Mouse (Mus musculus) splenic B cell, adult 2 months (primary cell): ENCODE data around the gene N4bp3.

Experiments
- DNase-seq: peaks from one replicate; pipeline ENCODE4 v3.0.0-alpha.2; 2011; ENCODE audit warnings: low read depth, low spot score
- H3K27me3 ChIP-seq: 2 replicates; pipeline ENCODE4 v1.6.1; 2012; ENCODE audit warnings: mild to moderate bottlenecking, low read length, moderate library complexity, mixed read lengths; ENCODE audit not compliant: control insufficient read depth, poor library complexity, insufficient read depth, severe bottlenecking
- H3K36me3 ChIP-seq: 2 replicates; pipeline ENCODE4 v1.6.1; 2012; ENCODE audit warnings: mild to moderate bottlenecking, low read length, moderate library complexity, mixed read lengths; ENCODE audit not compliant: control insufficient read depth, poor library complexity, insufficient read depth, severe bottlenecking

The N4bp3 gene

DNA sequence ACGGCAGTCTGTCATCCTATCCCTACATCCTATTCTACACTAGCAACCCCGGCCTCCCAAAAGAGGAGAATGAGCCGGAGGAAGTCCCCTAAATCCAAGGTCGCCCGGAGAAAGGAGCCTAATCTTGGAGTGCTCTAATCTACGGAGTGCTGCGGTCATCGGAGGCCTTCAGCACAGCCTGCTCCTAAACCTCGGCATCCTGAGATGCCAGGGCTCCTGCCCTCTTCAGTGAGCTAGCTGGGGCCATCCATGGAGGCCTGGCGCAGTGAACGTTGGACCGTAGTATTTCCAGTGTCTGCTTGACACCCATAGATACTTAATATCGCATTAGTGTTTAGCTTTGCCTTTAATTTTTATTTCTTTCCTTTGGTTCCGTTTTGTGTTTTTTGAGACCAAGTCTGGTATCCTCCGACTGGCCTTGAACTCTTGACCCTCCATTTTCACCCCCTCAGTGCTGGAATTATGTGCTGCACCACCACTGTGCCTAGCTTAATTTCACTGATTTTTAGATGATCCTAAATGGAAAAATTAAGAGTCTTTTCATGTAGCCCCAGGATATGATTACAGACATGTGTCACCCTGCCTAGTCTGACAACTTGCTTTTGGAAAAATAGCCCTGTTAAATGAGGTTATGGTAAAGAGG, 43.4 kb downstream of the N4bp3 start:
- Histone ChIP-seq H3K27me3 (no peaks in the 10 kb centered on the region), H3K36me3 (peaks cover 13% of the 10 kb centered on the region; the same call in 1 of the 2 replicates)
- no peak for DNase-seq

DNA sequence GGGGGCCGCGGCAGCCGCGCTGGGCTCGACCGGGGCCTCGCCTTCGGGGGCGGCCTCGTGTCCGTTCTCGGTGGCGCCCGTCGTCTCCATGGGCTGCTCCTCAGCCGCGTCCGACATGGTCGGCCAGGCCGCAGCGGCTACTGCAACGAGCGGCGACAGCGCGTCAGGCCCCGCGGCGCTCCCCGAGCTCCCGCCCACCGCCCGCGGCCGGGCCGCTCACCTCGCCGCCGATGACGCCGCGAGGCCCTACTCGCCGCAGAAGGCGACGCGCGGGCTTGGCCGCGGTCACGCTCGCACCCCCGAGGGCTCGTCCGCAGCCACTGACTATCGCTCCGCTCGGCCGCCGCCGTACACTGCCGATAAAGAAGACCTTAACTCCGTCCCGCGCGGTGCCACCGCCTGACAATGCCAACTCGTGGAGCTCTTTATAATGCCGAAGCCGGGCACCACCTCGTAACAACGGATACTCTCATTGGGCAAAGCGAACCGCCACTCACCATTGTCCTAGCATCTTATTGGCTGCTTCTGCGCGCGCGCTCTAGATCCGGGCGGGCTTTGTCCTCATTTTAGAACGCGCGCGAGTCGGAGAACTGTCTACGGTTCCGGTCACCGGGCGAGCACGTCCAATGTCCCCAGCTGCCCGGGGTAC, 44.1 kb downstream of the N4bp3 start, which contains the start of gene Hnrnpab:
TSS of gene Hnrnpab (minus strand) at position 401 of the 649 bp plus-strand sequence.
- peaks cover 17% of the 10 kb centered on the region; the same call in 1 of the 2 replicates for H3K36me3 ChIP-seq
- DNase-seq = peak; percentile 98
- no peaks in the 10 kb centered on the region for H3K27me3 ChIP-seq

DNA sequence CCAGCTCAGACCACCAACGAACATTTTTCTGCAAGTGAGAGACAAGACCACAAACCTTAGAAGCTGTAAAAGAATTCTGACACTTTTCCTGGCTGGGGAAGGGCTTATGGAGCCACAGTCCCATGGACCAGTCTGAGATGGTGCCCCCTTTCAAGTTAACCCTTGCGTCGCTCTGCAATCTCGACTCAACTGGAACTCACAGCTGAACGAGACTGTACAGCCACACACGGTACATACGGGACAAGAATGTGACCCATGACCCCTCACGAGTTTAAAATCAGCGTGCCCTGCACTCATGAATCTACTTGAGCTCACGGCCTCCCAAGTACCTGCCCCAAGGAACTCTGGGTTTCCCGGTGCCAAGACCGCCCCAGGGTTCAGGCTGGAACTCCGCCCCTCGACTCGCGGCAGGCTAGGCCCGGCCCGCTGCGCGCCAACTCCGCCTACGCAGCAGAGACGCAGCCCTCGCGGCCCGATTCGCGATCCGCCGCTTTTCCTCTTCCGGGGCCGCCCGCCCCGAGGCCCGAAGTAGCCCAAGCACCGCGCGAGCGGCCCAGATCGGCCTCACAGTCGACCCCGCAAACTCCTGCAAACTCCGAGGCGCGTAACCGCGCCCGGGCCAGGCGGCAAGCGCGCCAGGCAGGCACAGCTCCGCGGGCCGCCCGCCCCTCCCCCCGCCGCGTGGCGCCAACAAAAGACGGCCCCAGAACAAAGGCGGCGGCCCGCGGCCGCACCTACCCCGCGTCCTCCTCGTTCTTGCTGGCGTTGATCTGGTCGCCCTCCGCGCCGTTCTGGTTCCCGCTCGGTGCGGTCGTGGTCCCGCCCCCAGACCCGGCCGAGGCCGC, 44.8 kb downstream of the N4bp3 start:
- Histone ChIP-seq H3K27me3 (no peaks in the 10 kb centered on the region), H3K36me3 (peaks cover 21% of the 10 kb centered on the region; the same call in 1 of the 2 replicates)
- peak; percentile 87 for DNase-seq

DNA sequence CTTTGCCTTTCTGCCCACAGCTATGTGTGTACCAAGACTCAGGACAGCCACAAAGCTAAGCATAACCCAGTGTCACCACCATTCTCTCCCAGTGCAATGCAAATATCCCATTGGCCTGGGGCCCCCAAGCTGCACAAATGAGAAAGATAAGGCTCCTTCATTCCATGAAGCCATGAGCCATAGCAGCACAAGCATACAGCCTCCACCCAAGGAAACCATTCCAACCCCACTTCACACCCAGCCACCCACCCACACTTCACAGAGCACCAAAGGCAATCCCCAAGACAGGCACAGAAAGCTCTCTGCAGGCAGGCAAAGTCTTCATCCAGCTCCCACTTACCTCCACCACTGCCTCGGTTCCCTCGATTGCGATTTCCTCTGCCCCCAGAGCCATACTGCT, 48.4 kb downstream of the N4bp3 start:
- no peak for DNase-seq
- Histone ChIP-seq H3K27me3 (no peaks in the 10 kb centered on the region), H3K36me3 (peaks cover 32% of the 10 kb centered on the region)

DNA sequence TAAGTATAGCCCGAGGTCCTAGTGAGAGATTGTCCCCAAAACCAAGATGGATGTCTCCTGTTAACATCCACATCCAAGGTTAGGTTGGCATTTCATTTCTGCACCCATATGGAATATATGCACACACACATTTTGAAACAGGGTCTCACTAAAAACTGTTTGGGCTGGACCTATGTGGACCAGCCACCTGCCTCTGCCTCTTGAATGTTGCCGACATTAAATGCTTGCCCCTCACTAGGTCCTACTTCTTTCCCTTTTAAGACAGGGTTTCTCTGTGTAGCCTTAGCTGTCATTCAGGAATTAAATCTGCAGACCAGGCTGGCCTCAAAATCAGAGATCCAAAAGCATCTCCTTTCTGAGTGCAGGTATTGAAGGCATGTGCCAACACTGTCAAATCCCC, 53.1 kb downstream of the N4bp3 start:
- Histone ChIP-seq H3K27me3 (no peaks in the 10 kb centered on the region), H3K36me3 (peaks cover 26% of the 10 kb centered on the region)
- no peak for DNase-seq

DNA sequence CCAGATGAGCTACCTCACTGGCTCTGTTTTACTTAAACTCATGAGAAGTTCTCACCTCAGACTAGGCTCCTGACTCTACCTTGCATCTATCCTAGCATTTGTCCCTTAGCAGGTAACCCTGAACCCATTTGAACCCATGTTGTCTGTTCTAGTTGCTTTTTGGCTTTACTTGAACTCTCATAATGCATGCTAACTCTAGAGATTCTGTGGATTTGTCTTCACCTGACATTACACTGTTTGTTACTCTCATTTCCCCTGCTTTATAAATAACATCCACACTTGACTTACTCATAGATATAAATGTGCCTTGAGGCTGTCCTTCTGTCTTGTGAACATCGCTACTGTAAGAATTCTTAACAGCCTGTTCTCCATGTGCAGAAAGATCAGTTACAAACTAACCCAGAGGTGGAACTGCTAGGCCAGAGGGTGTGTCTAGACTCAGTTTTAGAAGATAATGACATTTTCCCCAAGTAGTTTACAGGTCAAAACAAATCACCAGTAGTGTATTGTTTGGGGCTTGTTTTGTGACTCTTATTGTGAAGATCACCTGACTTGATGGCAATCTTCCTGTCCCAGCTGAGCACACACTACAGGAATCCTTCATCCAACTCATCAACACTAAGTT, 55.1 kb downstream of the N4bp3 start:
- no peak for DNase-seq
- no peaks in the 10 kb centered on the region for H3K27me3 ChIP-seq
- H3K36me3 ChIP-seq = peaks cover 18% of the 10 kb centered on the region

DNA sequence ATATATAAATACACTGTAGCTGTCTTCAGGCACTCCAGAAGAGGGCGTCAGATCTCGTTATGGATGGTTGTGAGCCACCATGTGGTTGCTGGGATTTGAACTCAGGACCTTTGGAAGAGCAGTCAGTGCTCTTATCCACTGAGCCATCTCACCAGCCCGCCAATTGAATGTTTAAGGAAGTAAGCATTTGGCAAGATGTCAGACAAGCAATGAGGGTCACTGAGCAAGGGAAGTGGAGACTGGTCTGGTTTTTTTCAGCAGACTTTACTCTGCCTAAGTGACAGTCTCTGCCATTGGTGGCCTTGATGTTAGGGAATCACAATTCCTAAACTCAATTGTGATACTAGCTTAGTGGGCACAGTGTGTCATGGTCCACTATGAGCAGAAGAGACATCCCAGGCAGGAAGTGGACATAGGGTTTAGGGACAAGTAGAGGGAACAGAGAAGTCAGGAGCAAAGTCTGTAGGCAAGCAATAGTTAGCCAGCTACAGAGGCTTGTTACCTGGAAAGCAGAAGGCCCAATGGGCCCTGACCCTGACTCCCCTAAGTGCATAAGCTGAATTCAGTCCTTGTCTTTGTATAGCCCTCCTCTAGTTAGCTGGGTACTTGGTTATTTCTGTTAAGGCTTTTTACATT, 55.8 kb downstream of the N4bp3 start:
- peaks cover 16% of the 10 kb centered on the region for H3K36me3 ChIP-seq
- peak; percentile 57 for DNase-seq
- no peaks in the 10 kb centered on the region for H3K27me3 ChIP-seq

DNA sequence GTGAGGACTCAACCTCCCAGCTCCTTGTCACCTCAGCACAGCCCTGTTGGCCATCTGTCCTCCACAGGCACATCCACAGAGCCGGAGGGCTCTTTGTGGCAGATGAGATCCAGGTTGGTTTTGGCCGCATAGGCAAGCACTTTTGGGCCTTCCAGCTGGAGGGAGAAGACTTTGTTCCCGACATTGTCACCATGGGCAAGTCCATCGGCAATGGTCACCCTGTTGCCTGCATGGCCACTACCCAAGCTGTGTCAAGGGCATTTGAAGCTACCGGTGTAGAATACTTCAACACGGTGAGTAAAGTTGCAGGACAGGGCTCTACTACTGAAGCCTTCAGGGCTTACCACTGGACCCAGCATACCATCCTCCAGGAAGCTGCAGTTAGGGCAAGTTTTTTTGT, 56.8 kb downstream of the N4bp3 start:
- H3K36me3 ChIP-seq = peaks cover 14% of the 10 kb centered on the region
- no peaks in the 10 kb centered on the region for H3K27me3 ChIP-seq
- no peak for DNase-seq

DNA sequence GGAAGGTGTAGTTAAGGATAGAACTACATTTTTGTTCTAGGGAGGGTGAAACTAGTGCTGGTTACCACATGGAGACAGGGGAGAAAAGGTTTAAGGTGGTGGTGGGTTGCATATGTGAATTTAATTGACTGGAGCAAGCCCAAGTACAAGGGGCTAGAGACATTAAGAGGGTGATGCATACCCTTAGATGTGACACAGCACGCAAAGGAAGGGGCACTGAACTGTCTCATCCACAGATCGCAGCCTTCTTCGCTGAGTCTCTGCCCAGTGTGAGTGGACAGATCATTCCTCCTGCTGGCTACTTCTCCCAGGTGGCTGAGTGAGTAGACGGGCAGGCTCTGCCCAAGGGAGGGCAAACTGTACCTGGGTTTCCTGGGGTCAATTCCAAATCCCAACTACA, 57.3 kb downstream of the N4bp3 start:
- Histone ChIP-seq H3K36me3 (peaks cover 15% of the 10 kb centered on the region), H3K27me3 (no peaks in the 10 kb centered on the region)
- DNase-seq = no peak
